Mouse (Mus musculus): ENCODE results near the gene Hao1. TPM values are rescaled to one million over a fixed set of nuclear protein-coding genes. Genes with fewer than 3 reads are reported as not detected.

The Hao1 gene
- polyA plus RNA-seq, 1 experiment: 0.14 TPM

GRCm38 (mm10) chr2:134465132-134465531, 89.0 kb downstream of the Hao1 start:
- H3K27ac ChIP-seq (ENCODE audit: control insufficient read depth, insufficient read depth, low read depth, low read length): no peak overlapping the region
- no peak for TF ChIP-seq POLR2A (IDR thresholded peaks at IDR 0.05; ENCODE audit: control insufficient read depth, low read depth, low read length)
- no peak for TF ChIP-seq CTCF (IDR thresholded peaks at IDR 0.05; ENCODE audit: control insufficient read depth, insufficient read depth, insufficient replicate concordance, low read depth, low read length)
- H3K27me3 ChIP-seq (ENCODE audit: control insufficient read depth, insufficient read depth, low read length): no peaks in the 10 kb centered on the region
- no peak overlapping the region for H3K4me3 ChIP-seq (ENCODE audit: control insufficient read depth, low read depth, low read length)
- no peaks in the 10 kb centered on the region for H3K36me3 ChIP-seq (ENCODE audit: control insufficient read depth, insufficient read depth, low read length)
- H3K4me1 ChIP-seq (ENCODE audit: control insufficient read depth, insufficient read depth, low read length): no peaks in the 10 kb centered on the region

- Histone ChIP-seq H3K4me3 (ENCODE audit: control insufficient read depth, low read depth, low read length) (no peak overlapping the region), H3K27me3 (ENCODE audit: control insufficient read depth, insufficient read depth, low read length) (no peaks in the 10 kb centered on the region), H3K27ac (ENCODE audit: control insufficient read depth, insufficient read depth, low read depth, low read length) (no peak overlapping the region), H3K36me3 (ENCODE audit: control insufficient read depth, insufficient read depth, low read length) (no peaks in the 10 kb centered on the region), H3K4me1 (ENCODE audit: control insufficient read depth, insufficient read depth, low read length) (no peaks in the 10 kb centered on the region)
- no peak for TF ChIP-seq POLR2A (IDR thresholded peaks at IDR 0.05; ENCODE audit: control insufficient read depth, low read depth, low read length)
- TF ChIP-seq CTCF (IDR thresholded peaks at IDR 0.05; ENCODE audit: control insufficient read depth, insufficient read depth, insufficient replicate concordance, low read depth, low read length): no peak
Observed at GRCm38 (mm10) chr2:134462321-134462720, 91.8 kb downstream of the Hao1 start.

- TF ChIP-seq POLR2A (IDR thresholded peaks at IDR 0.05; ENCODE audit: control insufficient read depth, low read depth, low read length): no peak
- no peak for TF ChIP-seq CTCF (IDR thresholded peaks at IDR 0.05; ENCODE audit: control insufficient read depth, insufficient read depth, insufficient replicate concordance, low read depth, low read length)
- H3K27me3 ChIP-seq (ENCODE audit: control insufficient read depth, insufficient read depth, low read length): no peaks in the 10 kb centered on the region
- H3K36me3 ChIP-seq (ENCODE audit: control insufficient read depth, insufficient read depth, low read length): no peaks in the 10 kb centered on the region
- H3K4me1 ChIP-seq (ENCODE audit: control insufficient read depth, insufficient read depth, low read length): no peaks in the 10 kb centered on the region
- H3K4me3 ChIP-seq (ENCODE audit: control insufficient read depth, low read depth, low read length): no peak overlapping the region
- no peak overlapping the region for H3K27ac ChIP-seq (ENCODE audit: control insufficient read depth, insufficient read depth, low read depth, low read length)
Observed at GRCm38 (mm10) chr2:134460831-134461230, 93.3 kb downstream of the Hao1 start.

GRCm38 (mm10) chr2:134456065-134456505, 98.1 kb downstream of the Hao1 start:
- H3K4me3 ChIP-seq (ENCODE audit: control insufficient read depth, low read depth, low read length): no peak overlapping the region

GRCm38 (mm10) chr2:134452748-134453147, 101.4 kb downstream of the Hao1 start:
- no peaks in the 10 kb centered on the region for H3K27me3 ChIP-seq (ENCODE audit: control insufficient read depth, insufficient read depth, low read length)
- no peaks in the 10 kb centered on the region for H3K4me1 ChIP-seq (ENCODE audit: control insufficient read depth, insufficient read depth, low read length)
- TF ChIP-seq CTCF (IDR thresholded peaks at IDR 0.05; ENCODE audit: control insufficient read depth, insufficient read depth, insufficient replicate concordance, low read depth, low read length) (no peak), POLR2A (IDR thresholded peaks at IDR 0.05; ENCODE audit: control insufficient read depth, low read depth, low read length) (no peak)
- H3K27ac ChIP-seq (ENCODE audit: control insufficient read depth, insufficient read depth, low read depth, low read length): no peak overlapping the region
- H3K36me3 ChIP-seq (ENCODE audit: control insufficient read depth, insufficient read depth, low read length): no peaks in the 10 kb centered on the region
- no peak overlapping the region for H3K4me3 ChIP-seq (ENCODE audit: control insufficient read depth, low read depth, low read length)

More at GRCm38 (mm10) chr2:134456065-134456505, 98.1 kb downstream of the Hao1 start:
- Histone ChIP-seq H3K27me3 (ENCODE audit: control insufficient read depth, insufficient read depth, low read length) (no peaks in the 10 kb centered on the region), H3K27ac (ENCODE audit: control insufficient read depth, insufficient read depth, low read depth, low read length) (no peak overlapping the region), H3K36me3 (ENCODE audit: control insufficient read depth, insufficient read depth, low read length) (no peaks in the 10 kb centered on the region), H3K4me1 (ENCODE audit: control insufficient read depth, insufficient read depth, low read length) (no peaks in the 10 kb centered on the region)
- no peak for TF ChIP-seq CTCF (IDR thresholded peaks at IDR 0.05; ENCODE audit: control insufficient read depth, insufficient read depth, insufficient replicate concordance, low read depth, low read length)
- TF ChIP-seq POLR2A (IDR thresholded peaks at IDR 0.05; ENCODE audit: control insufficient read depth, low read depth, low read length): no peak

GRCm38 (mm10) chr2:134450976-134451375, 103.2 kb downstream of the Hao1 start:
- Histone ChIP-seq H3K36me3 (ENCODE audit: control insufficient read depth, insufficient read depth, low read length) (no peaks in the 10 kb centered on the region), H3K27ac (ENCODE audit: control insufficient read depth, insufficient read depth, low read depth, low read length) (no peak overlapping the region), H3K4me1 (ENCODE audit: control insufficient read depth, insufficient read depth, low read length) (no peaks in the 10 kb centered on the region), H3K27me3 (ENCODE audit: control insufficient read depth, insufficient read depth, low read length) (no peaks in the 10 kb centered on the region), H3K4me3 (ENCODE audit: control insufficient read depth, low read depth, low read length) (no peak overlapping the region)
- TF ChIP-seq CTCF (IDR thresholded peaks at IDR 0.05; ENCODE audit: control insufficient read depth, insufficient read depth, insufficient replicate concordance, low read depth, low read length) (no peak), POLR2A (IDR thresholded peaks at IDR 0.05; ENCODE audit: control insufficient read depth, low read depth, low read length) (no peak)

Other genes with a start within 250 kb of the Hao1 start
- gene Tmx4, start 89.8 kb upstream of the Hao1 start, polyA plus RNA-seq (2012; rRNA removed): 15.5 and 17.1 TPM in 2 replicates
- gene Plcb1, start 231.7 kb upstream of the Hao1 start, polyA plus RNA-seq (2012; rRNA removed): 0.71 and 0.90 TPM in 2 replicates